Mouse (Mus musculus) erythroblast, embryonic 14.5 days (primary cell): ENCODE data around the gene Copb1.
"Not testable (repeated sequence)": the region's sequence is repeated elsewhere in the genome, so short reads cannot be mapped to it uniquely, and the experiment has no call there.

Source experiments
- GATA1 ChIP-seq: IDR thresholded peaks from 2 replicates; pipeline ENCODE4 v1.6.1; 2012; ENCODE audit warnings: low read length, inconsistent platforms, mixed read lengths
- TAL1 ChIP-seq: IDR thresholded peaks from 3 replicates; pipeline ENCODE4 v1.6.1; 2012; ENCODE audit warnings: low read length, inconsistent platforms, mixed read lengths

DNA sequence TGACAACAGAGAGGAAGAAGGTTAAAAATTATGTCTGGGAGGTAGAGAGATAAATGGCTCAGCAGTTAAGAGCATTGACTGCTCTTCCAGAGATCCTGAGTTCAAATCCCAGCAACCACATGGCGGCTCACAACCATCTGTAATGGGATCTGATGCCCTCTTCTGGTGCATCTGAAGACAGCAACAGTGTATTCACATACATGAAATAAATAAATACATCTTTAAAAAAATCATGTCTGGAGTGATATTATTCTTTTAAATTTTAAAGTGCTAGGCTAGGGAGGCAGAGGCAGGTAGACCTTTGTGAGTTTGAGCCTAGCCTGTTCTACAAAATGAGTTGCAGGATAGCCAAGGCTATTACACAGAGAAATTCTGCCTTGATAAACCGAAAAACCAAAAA lies 57.9 kb downstream of the Copb1 start:
- not testable (repeated sequence) for TF ChIP-seq TAL1, GATA1
